10 mouse cellular contexts compared by ENCODE assay signal in the genomic region with DNA sequence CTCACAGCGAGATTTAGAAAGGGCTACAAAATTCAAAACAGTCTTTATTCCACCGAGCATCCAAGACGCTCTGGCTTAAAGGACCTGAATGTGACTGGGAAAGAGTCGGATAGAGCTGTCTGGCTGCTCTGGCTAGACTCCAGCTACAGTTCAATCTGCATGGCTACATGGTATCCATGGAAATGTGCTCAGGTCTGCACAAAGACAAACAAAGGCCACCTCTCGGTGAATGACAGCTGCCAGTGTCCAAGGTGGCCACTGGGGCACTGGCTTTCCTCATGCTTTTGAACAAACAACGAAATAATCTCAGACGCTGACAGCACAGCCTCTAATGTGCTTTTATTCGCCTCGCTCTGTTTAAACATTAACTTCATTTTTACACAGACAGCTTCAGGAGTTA. TPM values are rescaled to one million over a fixed set of nuclear protein-coding genes. Genes with fewer than 3 reads are reported as not detected.
DNase-seq lines count a peak whose midpoint lies in the region; ATAC-seq and TF ChIP-seq lines count a peak whose summit lies in the region.
"Had no signal": no experiment of that assay in that cellular context is flagged by ENCODE, and none has a peak within 500 bp of the region (broad histone marks: within the 10 kb centered on the region; RNA-seq: fewer than 3 reads in every experiment).

No protein-coding gene starts in this region.

- no peak for TF ChIP-seq POLR2A in thymus, adult 2 months (IDR thresholded peaks at IDR 0.05; ENCODE audit: control insufficient read depth, extremely low read depth, insufficient read depth, low read length, poor library complexity)

- 12% methylated on average over 9 of the region's 9 CpGs for WGBS in forebrain, embryonic 12.5 days
- 61% methylated on average over 9 of the region's 9 CpGs for WGBS in kidney, embryonic 16.5 days
- 21% methylated on average over 9 of the region's 9 CpGs for WGBS in neural tube, embryonic 13.5 days
- 95% methylated on average over 9 of the region's 9 CpGs for WGBS in thymus, adult 2 months

- H3K27me3 ChIP-seq in forebrain, embryonic 12.5 days: no peaks in the 10 kb centered on the region
- H3K27me3 ChIP-seq in kidney, embryonic 16.5 days (ENCODE audit: insufficient read depth, low read length): no peaks in the 10 kb centered on the region
- no peaks in the 10 kb centered on the region for H3K27me3 ChIP-seq in neural tube, embryonic 13.5 days
- no peaks in the 10 kb centered on the region for H3K27me3 ChIP-seq in thymus, adult 2 months (ENCODE audit: control insufficient read depth, insufficient read depth, low read length)
- H3K27me3 ChIP-seq: limb, embryonic 15.5 days had no signal

- TF ChIP-seq CTCF in thymus, adult 2 months (IDR thresholded peaks at IDR 0.05; ENCODE audit: borderline replicate concordance, control insufficient read depth, extremely low read depth, insufficient read depth, low read length, poor library complexity): no peak

- H3K9me3 ChIP-seq in forebrain, embryonic 12.5 days: peaks cover 5% of the 10 kb centered on the region; the same call in 1 of the 2 replicates
- no peaks in the 10 kb centered on the region for H3K9me3 ChIP-seq in kidney, embryonic 16.5 days (ENCODE audit: low read length)
- H3K9me3 ChIP-seq in neural tube, embryonic 13.5 days: 0 out of 2 replicates have a peak, but pooled peaks cover 4% of the 10 kb centered on the region
- H3K9me3 ChIP-seq: G1E; limb, embryonic 15.5 days had no signal

- no peaks in the 10 kb centered on the region for H3K36me3 ChIP-seq in forebrain, embryonic 12.5 days (replicated peaks)
- H3K36me3 ChIP-seq in kidney, embryonic 16.5 days (ENCODE audit: insufficient read depth, low read length): no peaks in the 10 kb centered on the region
- H3K36me3 ChIP-seq in neural tube, embryonic 13.5 days: no peaks in the 10 kb centered on the region
- H3K36me3 ChIP-seq in thymus, adult 2 months (ENCODE audit: control insufficient read depth, insufficient read depth, low read length): no peaks in the 10 kb centered on the region
- H3K36me3 ChIP-seq: G1E; limb, embryonic 15.5 days had no signal

- peaks cover 20% of the 10 kb centered on the region for H3K4me1 ChIP-seq in forebrain, embryonic 12.5 days
- H3K4me1 ChIP-seq in kidney, embryonic 16.5 days (ENCODE audit: insufficient read depth, low read length): no peaks in the 10 kb centered on the region
- H3K4me1 ChIP-seq in neural tube, embryonic 13.5 days (replicated peaks): peaks cover 10% of the 10 kb centered on the region
- H3K4me1 ChIP-seq in thymus, adult 2 months (replicated peaks; ENCODE audit: control insufficient read depth, insufficient read depth, low read length): no peaks in the 10 kb centered on the region
- H3K4me1 ChIP-seq: limb, embryonic 15.5 days had no signal

- H3K4me3 ChIP-seq in forebrain, embryonic 12.5 days (replicated peaks): no peak overlapping the region
- H3K4me3 ChIP-seq in kidney, embryonic 16.5 days (ENCODE audit: low read length): no peak overlapping the region
- H3K4me3 ChIP-seq in neural tube, embryonic 13.5 days: no peak overlapping the region
- no peak overlapping the region for H3K4me3 ChIP-seq in thymus, adult 2 months (ENCODE audit: control insufficient read depth, insufficient read depth, low read length)
- H3K4me3 ChIP-seq: limb, embryonic 15.5 days had no signal

- peak overlapping the region; percentile 81 for H3K27ac ChIP-seq in forebrain, embryonic 12.5 days
- no peak overlapping the region for H3K27ac ChIP-seq in kidney, embryonic 16.5 days (ENCODE audit: low read length)
- peak overlapping the region; percentile 39 for H3K27ac ChIP-seq in neural tube, embryonic 13.5 days (replicated peaks)
- H3K27ac ChIP-seq in thymus, adult 2 months (ENCODE audit: control insufficient read depth, insufficient read depth, low read length): no peak overlapping the region
- H3K27ac ChIP-seq: limb, embryonic 15.5 days had no signal

- H3K9ac ChIP-seq in forebrain, embryonic 12.5 days: no peak overlapping the region
- no peak overlapping the region for H3K9ac ChIP-seq in kidney, embryonic 16.5 days (replicated peaks; ENCODE audit: low read length)
- H3K9ac ChIP-seq in neural tube, embryonic 13.5 days: no peak overlapping the region
- H3K9ac ChIP-seq: limb, embryonic 15.5 days had no signal

- peak overlapping the region; percentile 29 for H3K4me2 ChIP-seq in forebrain, embryonic 12.5 days
- no peak overlapping the region for H3K4me2 ChIP-seq in kidney, embryonic 16.5 days (replicated peaks; ENCODE audit: low read depth, low read length)
- peak overlapping the region; percentile 28 for H3K4me2 ChIP-seq in neural tube, embryonic 13.5 days
- H3K4me2 ChIP-seq: limb, embryonic 15.5 days had no signal

- peak; percentile 97 for ATAC-seq in forebrain, embryonic 12.5 days (ENCODE audit: low FRiP score)
- ATAC-seq in kidney, embryonic 16.5 days (ENCODE audit: low FRiP score, low TSS enrichment): peak; percentile 49; the same call in 1 of the 2 replicates
- ATAC-seq in neural tube, embryonic 13.5 days (ENCODE audit: low read depth): peak; percentile 90

- peak; percentile 5 to 17 for DNase-seq in layer of hippocampus, postnatal 36 days
- no peak for DNase-seq in layer of hippocampus, postnatal 25 days (ENCODE audit: extremely low spot score in 1 of 2, low spot score in 1 of 2)
- no peak for DNase-seq in gastrocnemius, postnatal 4 days (ENCODE audit: low spot score in 2 of 2)
- no peak for DNase-seq in thymus, postnatal 25 days
- DNase-seq in thymus, adult 2 months: no peak

RNA-seq across cellular contexts. Expression of gene Itga2, which starts 8.6 kb away (rescaled TPM):
- total RNA-seq in layer of hippocampus, postnatal 36 days (2021): under 1 TPM; 0.08 to 0.17 TPM
- under 1 TPM; 0.09 to 0.12 TPM for total RNA-seq in layer of hippocampus, postnatal 25 days (2021)
- 1.3 and 1.4 TPM in 2 replicates for polyA plus RNA-seq in forebrain, embryonic 12.5 days (2016; fragmentation: Nextera tagmentation; extraction: Ambion mirVana)
- polyA plus RNA-seq in kidney, embryonic 16.5 days (2015; fragmentation: Nextera tagmentation; extraction: Ambion mirVana): 2.2 and 2.4 TPM in 2 replicates
- 2.0 and 2.9 TPM in 2 replicates for polyA plus RNA-seq in neural tube, embryonic 13.5 days (2015; fragmentation: Nextera tagmentation; extraction: Ambion mirVana)
- 10 to 100 TPM; 13.1 to 14.1 TPM for total RNA-seq in gastrocnemius, postnatal 4 days (2021)
- 0.13 and 0.28 TPM in 2 replicates for polyA plus RNA-seq in thymus, adult 2 months (2012; rRNA removed)
- polyA plus RNA-seq: G1E had no signal

Comparison
In these comparisons a context has a peak if more than half of its experiments do, and no peak if none do; other contexts are left out.
1. DNase-seq: peak in layer of hippocampus, postnatal 36 days (2 of 2); none in layer of hippocampus, postnatal 25 days (0 of 2), gastrocnemius, postnatal 4 days (0 of 2), thymus, postnatal 25 days (single experiment) and thymus, adult 2 months (single experiment).
2. H3K27ac ChIP-seq: peak in forebrain, embryonic 12.5 days (single experiment) and neural tube, embryonic 13.5 days (single experiment); none in kidney, embryonic 16.5 days (single experiment) and thymus, adult 2 months (single experiment).
3. Peak in every context shown above with its lines, with median percentiles within 50 percentile points of each other: ATAC-seq.